Mouse (Mus musculus): ENCODE measurements around the gene Olfr395. TPM values are rescaled to one million over a fixed set of nuclear protein-coding genes. Genes with fewer than 3 reads are reported as not detected.
"Not testable (repeated sequence)": the region's sequence is repeated elsewhere in the genome, so short reads cannot be mapped to it uniquely, and the experiment has no call there.

The Olfr395 gene
- polyA plus RNA-seq (2014; fragmentation: Nextera tagmentation; extraction: Ambion mirVana), result not detected in 2 replicates

GRCm38 (mm10) chr11:73909199-73909598, at the start of gene Olfr395:
Gene Olfr395, minus strand, starts transcription at chr11:73909299.
- not testable (repeated sequence) for H3K36me3 ChIP-seq (ENCODE audit: control insufficient read depth, insufficient read depth, low read length); H3K4me1 ChIP-seq (ENCODE audit: control insufficient read depth, insufficient read depth, low read length); H3K9ac ChIP-seq (ENCODE audit: low read depth, low read length); H3K9me3 ChIP-seq (ENCODE audit: control insufficient read depth, low read length); ATAC-seq (ENCODE audit: low FRiP score, low TSS enrichment); H3K4me2 ChIP-seq (replicated peaks; ENCODE audit: low read depth, low read length); H3K27me3 ChIP-seq (ENCODE audit: control insufficient read depth, insufficient read depth, low read length); H3K4me3 ChIP-seq (ENCODE audit: low read length); H3K27ac ChIP-seq (ENCODE audit: low read depth, low read length)
- WGBS, result 80% methylated on average over 4 of the region's 4 CpGs

- ATAC-seq (ENCODE audit: low FRiP score, low TSS enrichment), result no peak
- H3K9ac ChIP-seq (ENCODE audit: low read depth, low read length), result no peak within 1 kb of the TSS
- no peak within 1 kb of the TSS for H3K4me3 ChIP-seq (ENCODE audit: low read length)
- no peak within 1 kb of the TSS for H3K4me2 ChIP-seq (replicated peaks; ENCODE audit: low read depth, low read length)
- no peaks in the 10 kb centered on the region for H3K9me3 ChIP-seq (ENCODE audit: control insufficient read depth, low read length)
- H3K27me3 ChIP-seq (ENCODE audit: control insufficient read depth, insufficient read depth, low read length), result no peaks in the 10 kb centered on the region
- H3K36me3 ChIP-seq (ENCODE audit: control insufficient read depth, insufficient read depth, low read length), result no peaks in the 10 kb centered on the region
- no peaks in the 10 kb centered on the region for H3K4me1 ChIP-seq (ENCODE audit: control insufficient read depth, insufficient read depth, low read length)
- no peak within 1 kb of the TSS for H3K27ac ChIP-seq (ENCODE audit: low read depth, low read length)
Measured at GRCm38 (mm10) chr11:73936377-73936776, 27.3 kb upstream of the Olfr395 start, which contains the start of gene Olfr23. Gene Olfr23, plus strand, starts transcription at chr11:73936677.

GRCm38 (mm10) chr11:73890671-73891070, 18.4 kb downstream of the Olfr395 start, which contains the start of gene Olfr394:
Gene Olfr394, minus strand, starts transcription at chr11:73890771.
- Histone ChIP-seq H3K27ac (ENCODE audit: low read depth, low read length) (no peak within 1 kb of the TSS), H3K27me3 (ENCODE audit: control insufficient read depth, insufficient read depth, low read length) (no peaks in the 10 kb centered on the region), H3K4me3 (ENCODE audit: low read length) (no peak within 1 kb of the TSS), H3K9ac (ENCODE audit: low read depth, low read length) (no peak within 1 kb of the TSS), H3K4me2 (replicated peaks; ENCODE audit: low read depth, low read length) (no peak within 1 kb of the TSS), H3K9me3 (ENCODE audit: control insufficient read depth, low read length) (no peaks in the 10 kb centered on the region), H3K4me1 (ENCODE audit: control insufficient read depth, insufficient read depth, low read length) (no peaks in the 10 kb centered on the region), H3K36me3 (ENCODE audit: control insufficient read depth, insufficient read depth, low read length) (no peaks in the 10 kb centered on the region)
- WGBS, result 96% methylated on average over 1 of the region's 1 CpGs
- ATAC-seq (ENCODE audit: low FRiP score, low TSS enrichment), result no peak

Other genes with a start within 250 kb of the Olfr395 start
- gene Zfp735, start 220.5 kb downstream of the Olfr395 start, polyA plus RNA-seq (2014; fragmentation: Nextera tagmentation; extraction: Ambion mirVana), result not detected in 2 replicates
- not detected in 2 replicates for gene Olfr389, start 128.6 kb downstream of the Olfr395 start, polyA plus RNA-seq (2014; fragmentation: Nextera tagmentation; extraction: Ambion mirVana)
- gene Olfr390, start 126.3 kb downstream of the Olfr395 start, polyA plus RNA-seq (2014; fragmentation: Nextera tagmentation; extraction: Ambion mirVana), result not detected in 2 replicates
- not detected in 2 replicates for gene Olfr391-ps, start 106.2 kb downstream of the Olfr395 start, polyA plus RNA-seq (2014; fragmentation: Nextera tagmentation; extraction: Ambion mirVana)
- gene Olfr392, start 92.2 kb downstream of the Olfr395 start, polyA plus RNA-seq (2014; fragmentation: Nextera tagmentation; extraction: Ambion mirVana), result not detected in 2 replicates
- gene Olfr393, start 57.8 kb downstream of the Olfr395 start, polyA plus RNA-seq (2014; fragmentation: Nextera tagmentation; extraction: Ambion mirVana), result not detected in 2 replicates
- gene Olfr394, start 18.5 kb downstream of the Olfr395 start, polyA plus RNA-seq (2014; fragmentation: Nextera tagmentation; extraction: Ambion mirVana), result not detected in 2 replicates
- not detected in 2 replicates for gene Olfr23, start 27.4 kb upstream of the Olfr395 start, polyA plus RNA-seq (2014; fragmentation: Nextera tagmentation; extraction: Ambion mirVana)
- not detected in 2 replicates for gene Olfr397, start 51.5 kb upstream of the Olfr395 start, polyA plus RNA-seq (2014; fragmentation: Nextera tagmentation; extraction: Ambion mirVana)
- not detected in 2 replicates for gene Olfr398, start 81.1 kb upstream of the Olfr395 start, polyA plus RNA-seq (2014; fragmentation: Nextera tagmentation; extraction: Ambion mirVana)
- not detected in 2 replicates for gene Olfr139, start 147.3 kb upstream of the Olfr395 start, polyA plus RNA-seq (2014; fragmentation: Nextera tagmentation; extraction: Ambion mirVana)
- gene Olfr399, start 147.3 kb upstream of the Olfr395 start, polyA plus RNA-seq (2014; fragmentation: Nextera tagmentation; extraction: Ambion mirVana), result not detected in 2 replicates
- gene Zfp616, start 160.7 kb upstream of the Olfr395 start, polyA plus RNA-seq (2014; fragmentation: Nextera tagmentation; extraction: Ambion mirVana), result not detected in 2 replicates
- not detected in 2 replicates for gene Olfr401, start 204.4 kb upstream of the Olfr395 start, polyA plus RNA-seq (2014; fragmentation: Nextera tagmentation; extraction: Ambion mirVana)
- not detected in 2 replicates for gene Olfr402, start 244.2 kb upstream of the Olfr395 start, polyA plus RNA-seq (2014; fragmentation: Nextera tagmentation; extraction: Ambion mirVana)